8 mouse cellular contexts compared by ENCODE assay signal in the genomic region with DNA sequence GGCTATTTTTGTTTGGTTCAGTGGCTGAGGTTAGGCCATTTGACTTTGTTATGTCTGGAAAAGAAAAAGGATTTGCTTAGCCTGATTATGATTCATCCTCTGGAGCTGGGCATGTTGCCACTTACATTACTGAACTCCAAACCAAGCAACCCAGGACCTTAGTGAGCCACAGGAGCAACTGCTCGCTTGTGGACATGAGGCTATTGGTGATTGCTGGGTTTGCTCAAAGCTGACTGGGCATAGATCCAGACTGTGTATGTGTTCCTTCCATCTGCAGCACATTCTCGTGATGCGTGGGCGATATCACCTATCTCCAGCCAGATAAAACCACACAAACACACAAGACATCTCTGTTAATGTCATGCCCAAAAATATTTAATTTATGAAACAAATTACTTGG. TPM values are rescaled to one million over a fixed set of nuclear protein-coding genes. Genes with fewer than 3 reads are reported as not detected.
DNase-seq lines count a peak whose midpoint lies in the region; ATAC-seq lines count a peak whose summit lies in the region.

No protein-coding gene starts in this region.

- H3K4me3 ChIP-seq in forebrain, embryonic 14.5 days (ENCODE audit: low read depth, low read length) = no peak overlapping the region
- H3K4me3 ChIP-seq in forebrain, embryonic 11.5 days (ENCODE audit: low read depth, low read length) = no peak overlapping the region
- H3K4me3 ChIP-seq in lung, embryonic 16.5 days (ENCODE audit: low read length) = no peak overlapping the region

- no peaks in the 10 kb centered on the region for H3K27me3 ChIP-seq in forebrain, embryonic 14.5 days (replicated peaks; ENCODE audit: control insufficient read depth, insufficient read depth, low read length)
- H3K27me3 ChIP-seq in forebrain, embryonic 11.5 days (ENCODE audit: control insufficient read depth, insufficient read depth, low read length) = no peaks in the 10 kb centered on the region
- H3K27me3 ChIP-seq in lung, embryonic 16.5 days (ENCODE audit: control insufficient read depth, insufficient read depth, low read depth, low read length) = no peaks in the 10 kb centered on the region

- no peak overlapping the region for H3K27ac ChIP-seq in forebrain, embryonic 14.5 days (ENCODE audit: low read depth, low read length)
- H3K27ac ChIP-seq in forebrain, embryonic 11.5 days (ENCODE audit: low read depth, low read length) = no peak overlapping the region
- H3K27ac ChIP-seq in lung, embryonic 16.5 days (ENCODE audit: low read length) = 0 out of 2 replicates have a peak overlapping the region, but pooled peaks have one; percentile 0

- no peaks in the 10 kb centered on the region for H3K9me3 ChIP-seq in forebrain, embryonic 14.5 days (replicated peaks; ENCODE audit: control insufficient read depth, low read length)
- H3K9me3 ChIP-seq in forebrain, embryonic 11.5 days (ENCODE audit: control insufficient read depth, low read length) = no peaks in the 10 kb centered on the region
- H3K9me3 ChIP-seq in lung, embryonic 16.5 days (ENCODE audit: control insufficient read depth, low read length) = no peaks in the 10 kb centered on the region

- no peak for ATAC-seq in forebrain, embryonic 14.5 days
- ATAC-seq in forebrain, embryonic 11.5 days (replicated peaks; ENCODE audit: low FRiP score) = no peak
- ATAC-seq in lung, embryonic 16.5 days (ENCODE audit: low read depth) = peak; percentile 96

- no peak overlapping the region for H3K4me2 ChIP-seq in forebrain, embryonic 14.5 days (ENCODE audit: low read length)
- H3K4me2 ChIP-seq in forebrain, embryonic 11.5 days (ENCODE audit: low read depth, low read length, severe bottlenecking) = no peak overlapping the region
- no peak overlapping the region for H3K4me2 ChIP-seq in lung, embryonic 16.5 days (ENCODE audit: low read depth, low read length)

- H3K4me1 ChIP-seq in forebrain, embryonic 14.5 days (ENCODE audit: control insufficient read depth, insufficient read depth, low read length) = no peaks in the 10 kb centered on the region
- H3K4me1 ChIP-seq in forebrain, embryonic 11.5 days (replicated peaks; ENCODE audit: control insufficient read depth, insufficient read depth, low read length) = no peaks in the 10 kb centered on the region
- 0 out of 2 replicates have a peak, but pooled peaks cover 4% of the 10 kb centered on the region for H3K4me1 ChIP-seq in lung, embryonic 16.5 days (replicated peaks; ENCODE audit: control insufficient read depth, insufficient read depth, low read length)

- peak; percentile 22 for DNase-seq in forebrain, embryonic 14.5 days (ENCODE audit: low spot score)
- no peak for DNase-seq in forebrain, embryonic 11.5 days (ENCODE audit: low spot score)
- DNase-seq in cerebellum, adult 11 months = peak; percentile 43
- peak; percentile 29 to 74 for DNase-seq in gastrocnemius, postnatal 4 days (ENCODE audit: low spot score in 2 of 2)
- DNase-seq in kidney, postnatal 10 days = peak; percentile 80
- peak; percentile 31 for DNase-seq in telencephalon, adult 2 months (ENCODE audit: low read depth, low spot score)
- DNase-seq in thymus, postnatal 10 days (ENCODE audit: low spot score in 2 of 2) = no peak

- H3K36me3 ChIP-seq in forebrain, embryonic 14.5 days (ENCODE audit: control insufficient read depth, insufficient read depth, low read length) = no peaks in the 10 kb centered on the region
- H3K36me3 ChIP-seq in forebrain, embryonic 11.5 days (ENCODE audit: control insufficient read depth, insufficient read depth, low read length) = no peaks in the 10 kb centered on the region
- H3K36me3 ChIP-seq in lung, embryonic 16.5 days (ENCODE audit: control insufficient read depth, insufficient read depth, low read length) = no peaks in the 10 kb centered on the region

- 75% methylated on average over 4 of the region's 4 CpGs for WGBS in forebrain, embryonic 14.5 days
- WGBS in forebrain, embryonic 11.5 days = 85% methylated on average over 4 of the region's 4 CpGs
- 51% methylated on average over 4 of the region's 4 CpGs for WGBS in lung, embryonic 16.5 days

- no peak overlapping the region for H3K9ac ChIP-seq in forebrain, embryonic 14.5 days (ENCODE audit: low read length)
- no peak overlapping the region for H3K9ac ChIP-seq in forebrain, embryonic 11.5 days (ENCODE audit: low read length)
- H3K9ac ChIP-seq in lung, embryonic 16.5 days (ENCODE audit: low read length) = no peak overlapping the region

RNA-seq across cellular contexts. Expression of a gene that starts 42.8 kb away (rescaled TPM):
- 61.4 and 66.9 TPM in 2 replicates for polyA plus RNA-seq in forebrain, embryonic 14.5 days (2014; fragmentation: Nextera tagmentation; extraction: Ambion mirVana)
- polyA plus RNA-seq in forebrain, embryonic 11.5 days (2014; fragmentation: Nextera tagmentation; extraction: Ambion mirVana) = 81.3 and 82.3 TPM in 2 replicates
- 10 to 100 TPM; 25.3 to 26.1 TPM for total RNA-seq in gastrocnemius, postnatal 4 days (2021)
- polyA plus RNA-seq in lung, embryonic 16.5 days (2015; fragmentation: Nextera tagmentation; extraction: Ambion mirVana) = 58.4 and 61.9 TPM in 2 replicates

RNA-seq across cellular contexts. Expression of a gene that starts 52.3 kb away (rescaled TPM):
- not detected in 2 replicates for polyA plus RNA-seq in forebrain, embryonic 14.5 days (2014; fragmentation: Nextera tagmentation; extraction: Ambion mirVana)
- polyA plus RNA-seq in forebrain, embryonic 11.5 days (2014; fragmentation: Nextera tagmentation; extraction: Ambion mirVana) = not detected in 2 replicates
- total RNA-seq in gastrocnemius, postnatal 4 days (2021) = not detected
- not detected in 2 replicates for polyA plus RNA-seq in lung, embryonic 16.5 days (2015; fragmentation: Nextera tagmentation; extraction: Ambion mirVana)

Comparison
In these comparisons a context has a peak if more than half of its experiments do, and no peak if none do; other contexts are left out.
1. DNase-seq: peak in forebrain, embryonic 14.5 days (single experiment), cerebellum, adult 11 months (single experiment), gastrocnemius, postnatal 4 days (2 of 2), kidney, postnatal 10 days (single experiment) and telencephalon, adult 2 months (single experiment); none in forebrain, embryonic 11.5 days (single experiment) and thymus, postnatal 10 days (0 of 2).